Mouse (Mus musculus) forebrain, embryonic 16.5 days (tissue): ENCODE data around the gene Gpr88. TPM values are rescaled to one million over a fixed set of nuclear protein-coding genes. Genes with fewer than 3 reads are reported as not detected.

Experiments used
- ATAC-seq: fragments of 200-750 bp; cut with Nextera tagmentation; 2 replicates; pipeline ENCODE4 v1.8.0; 2017; ENCODE audit warnings: mild to moderate bottlenecking, moderate library complexity
- H3K27ac ChIP-seq: fragments of 300-500 bp; sonication (generic); 2 replicates; pipeline ENCODE4 v1.5.1; 2014; ENCODE audit warnings: low read length, control low read depth
- H3K27me3 ChIP-seq: fragments of 300-500 bp; sonication (generic); replicated peaks from 2 replicates; pipeline ENCODE4 v1.6.1; 2014; ENCODE audit warnings: low read length; ENCODE audit not compliant: control insufficient read depth, insufficient read depth
- H3K36me3 ChIP-seq: fragments of 300-500 bp; sonication (generic); 2 replicates; pipeline ENCODE4 v1.6.1; 2014; ENCODE audit not compliant: control insufficient read depth, insufficient read depth
- H3K4me1 ChIP-seq: fragments of 300-500 bp; sonication (generic); replicated peaks from 2 replicates; pipeline ENCODE4 v1.6.1; 2014; ENCODE audit warnings: low read length; ENCODE audit not compliant: control insufficient read depth, insufficient read depth
- H3K4me2 ChIP-seq: fragments of 300-500 bp; sonication (generic); 2 replicates; pipeline ENCODE4 v1.6.1; 2014; ENCODE audit warnings: mild to moderate bottlenecking, low read length, control low read depth
- H3K4me3 ChIP-seq: fragments of 300-500 bp; sonication (generic); replicated peaks from 2 replicates; pipeline ENCODE4 v1.5.1; 2014; ENCODE audit warnings: mild to moderate bottlenecking, low read length, control low read depth
- H3K9ac ChIP-seq: fragments of 300-500 bp; sonication (generic); replicated peaks from 2 replicates; pipeline ENCODE4 v1.6.1; 2014; ENCODE audit warnings: low read depth, low read length, control low read depth
- H3K9me3 ChIP-seq: fragments of 300-500 bp; sonication (generic); 2 replicates; pipeline ENCODE4 v1.6.1; 2016; ENCODE audit warnings: low read length; ENCODE audit not compliant: control insufficient read depth
- WGBS: fragments of 180-500 bp; shearing (Covaris S2); extraction: QIAGEN DNeasy Blood & Tissue Kit; methylation state at CpG from one replicate; pipeline ENCODE4 v1.1.7; 2014; 5-methylcytosine and 5-hydroxymethylcytosine counted together
- polyA plus RNA-seq: library from polyadenylated mRNA; unstranded; fragments of >200 nt; fragmentation: Nextera tagmentation; extraction: Ambion mirVana; gene quantifications from 2 replicates; pipeline ENCODE4 v1.2.1, GENCODE M21; 2015

The Gpr88 gene
- 13.1 and 17.1 TPM in 2 replicates for polyA plus RNA-seq

- Histone ChIP-seq H3K4me1 (peaks cover 26% of the 10 kb centered on the region), H3K27ac (peak within 1 kb of the TSS; percentile 82), H3K9ac (peak within 1 kb of the TSS; percentile 73), H3K27me3 (peaks cover 19% of the 10 kb centered on the region), H3K4me3 (peak within 1 kb of the TSS; percentile 66), H3K9me3 (no peaks in the 10 kb centered on the region), H3K36me3 (no peaks in the 10 kb centered on the region), H3K4me2 (peak within 1 kb of the TSS; percentile 98)
- 2% methylated on average over 9 of the region's 9 CpGs for WGBS
- peak; percentile 78 for ATAC-seq
These were observed at the start of gene Gpr88 for GRCm38 (mm10) chr3:116253077-116253531. TSS of gene Gpr88 (minus strand) at chr3:116253503.

DNA sequence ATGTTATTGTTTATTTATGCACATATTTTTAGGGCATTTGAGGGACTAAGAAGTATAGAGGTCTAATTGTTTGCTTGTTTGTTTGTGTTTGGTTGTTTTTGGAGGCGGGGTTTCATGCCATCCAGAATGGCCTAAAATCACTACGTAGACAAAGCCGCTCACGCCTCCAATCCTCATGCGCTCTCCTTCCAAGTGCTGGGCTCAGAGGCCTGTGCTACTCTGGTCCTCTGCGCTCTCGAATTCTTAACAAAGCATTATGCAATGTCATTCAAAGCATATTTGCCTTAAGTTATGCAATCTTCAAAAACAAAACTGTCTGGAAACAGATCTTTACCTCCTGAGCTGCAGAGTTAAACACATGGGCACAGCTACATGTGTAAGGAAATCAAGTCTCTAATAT, 49.3 kb upstream of the Gpr88 start:
- WGBS: over 99% methylated on average over 7 of the region's 7 CpGs
- Histone ChIP-seq H3K36me3 (no peaks in the 10 kb centered on the region), H3K9me3 (no peaks in the 10 kb centered on the region), H3K4me2 (no peak overlapping the region), H3K4me3 (no peak overlapping the region), H3K9ac (no peak overlapping the region), H3K27me3 (no peaks in the 10 kb centered on the region), H3K27ac (no peak overlapping the region), H3K4me1 (peaks cover 11% of the 10 kb centered on the region)
- ATAC-seq: no peak

DNA sequence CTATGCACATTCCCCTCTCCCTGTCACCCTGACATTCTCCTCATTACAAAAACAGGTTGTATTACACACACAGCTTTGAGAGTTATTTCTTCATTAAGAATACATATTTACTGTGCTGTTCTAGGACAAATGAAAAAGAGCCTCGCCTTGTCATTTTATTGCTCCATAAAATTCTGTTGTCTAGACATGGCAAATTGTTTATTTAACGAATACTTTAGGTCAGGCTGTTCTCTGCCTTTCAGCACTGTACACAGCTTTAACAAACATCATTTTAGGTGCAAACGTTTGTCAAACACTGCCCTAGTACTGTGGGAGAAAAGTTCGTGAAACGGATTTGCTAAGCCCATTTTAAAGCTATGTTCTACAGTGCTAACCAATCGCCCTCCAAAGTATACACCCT, 48.5 kb upstream of the Gpr88 start:
- no peak for ATAC-seq
- no peak overlapping the region for H3K27ac ChIP-seq
- no peaks in the 10 kb centered on the region for H3K27me3 ChIP-seq
- 90% methylated on average over 6 of the region's 6 CpGs for WGBS
- no peak overlapping the region for H3K4me3 ChIP-seq
- H3K9ac ChIP-seq: no peak overlapping the region
- peaks cover 11% of the 10 kb centered on the region for H3K4me1 ChIP-seq
- no peak overlapping the region for H3K4me2 ChIP-seq
- no peaks in the 10 kb centered on the region for H3K9me3 ChIP-seq
- H3K36me3 ChIP-seq: no peaks in the 10 kb centered on the region

GRCm38 (mm10) chr3:116298727-116299126, 45.4 kb upstream of the Gpr88 start:
- Histone ChIP-seq H3K4me3 (no peak overlapping the region), H3K27me3 (no peaks in the 10 kb centered on the region), H3K27ac (no peak overlapping the region), H3K36me3 (no peaks in the 10 kb centered on the region; the same call in 1 of the 2 replicates), H3K4me2 (no peak overlapping the region), H3K9ac (no peak overlapping the region), H3K4me1 (no peaks in the 10 kb centered on the region), H3K9me3 (no peaks in the 10 kb centered on the region)
- no peak for ATAC-seq
- 94% methylated on average over 10 of the region's 10 CpGs for WGBS

GRCm38 (mm10) chr3:116298003-116298402, 44.7 kb upstream of the Gpr88 start:
- Histone ChIP-seq H3K36me3 (no peaks in the 10 kb centered on the region; the same call in 1 of the 2 replicates), H3K4me3 (no peak overlapping the region), H3K4me2 (no peak overlapping the region), H3K27me3 (no peaks in the 10 kb centered on the region), H3K9ac (no peak overlapping the region), H3K9me3 (no peaks in the 10 kb centered on the region), H3K27ac (no peak overlapping the region), H3K4me1 (no peaks in the 10 kb centered on the region)
- WGBS: 92% methylated on average over 8 of the region's 8 CpGs
- no peak for ATAC-seq

- H3K27ac ChIP-seq: no peak overlapping the region
- no peaks in the 10 kb centered on the region for H3K4me1 ChIP-seq
- H3K9me3 ChIP-seq: no peaks in the 10 kb centered on the region
- no peak for ATAC-seq
- no peak overlapping the region for H3K4me3 ChIP-seq
- WGBS: 95% methylated on average over 7 of the region's 7 CpGs
- H3K27me3 ChIP-seq: no peaks in the 10 kb centered on the region
- no peak overlapping the region for H3K4me2 ChIP-seq
- H3K9ac ChIP-seq: no peak overlapping the region
- H3K36me3 ChIP-seq: no peaks in the 10 kb centered on the region; the same call in 1 of the 2 replicates
These were observed 43.9 kb upstream of the Gpr88 start for GRCm38 (mm10) chr3:116297170-116297569.

DNA sequence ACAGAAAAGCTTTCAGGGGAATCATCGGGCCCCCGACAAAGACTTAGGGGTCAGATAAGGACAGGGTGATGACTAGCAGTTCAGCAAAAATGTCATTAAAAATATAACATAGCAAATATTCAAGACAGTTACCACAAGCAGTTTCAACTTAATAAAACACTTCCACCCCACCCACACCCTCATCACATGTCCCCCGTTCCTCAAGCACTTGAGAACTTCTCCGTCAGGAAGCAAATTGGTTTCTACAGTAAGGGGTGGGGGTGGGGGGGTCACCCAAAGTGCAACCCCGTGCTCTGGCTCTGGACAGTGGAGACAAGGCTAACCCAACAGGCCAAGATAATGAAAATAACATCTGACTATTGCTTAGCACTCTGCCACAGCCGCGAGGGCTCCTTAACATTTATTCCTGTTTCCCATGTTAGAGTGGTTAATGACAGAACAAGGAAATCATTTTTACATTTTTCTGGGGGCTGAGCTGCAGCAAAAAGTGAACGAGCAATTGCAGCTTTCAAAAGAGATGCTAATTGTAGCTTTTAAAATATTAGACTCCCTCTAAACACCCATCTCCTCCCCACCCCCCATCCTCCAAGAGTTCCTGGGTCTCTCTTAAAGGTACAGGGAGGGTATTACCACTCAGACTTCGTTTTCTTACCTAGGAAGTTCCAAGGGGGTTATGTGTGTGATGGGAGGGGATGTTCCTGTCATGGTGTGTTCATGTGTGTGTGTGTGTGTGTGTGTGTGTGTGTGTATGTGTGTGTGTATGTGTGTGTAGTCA, 36.9 kb upstream of the Gpr88 start:
- Histone ChIP-seq H3K9ac (no peak overlapping the region), H3K36me3 (no peaks in the 10 kb centered on the region), H3K9me3 (no peaks in the 10 kb centered on the region), H3K4me1 (0 out of 2 replicates have a peak, but pooled peaks cover 3% of the 10 kb centered on the region), H3K27me3 (no peaks in the 10 kb centered on the region), H3K4me3 (no peak overlapping the region), H3K27ac (no peak overlapping the region), H3K4me2 (no peak overlapping the region)
- 80% methylated on average over 9 of the region's 9 CpGs for WGBS
- peak; percentile 61 for ATAC-seq

- no peak for ATAC-seq
- no peaks in the 10 kb centered on the region for H3K9me3 ChIP-seq
- no peak overlapping the region for H3K27ac ChIP-seq
- H3K4me2 ChIP-seq: no peak overlapping the region
- H3K36me3 ChIP-seq: no peaks in the 10 kb centered on the region
- H3K4me1 ChIP-seq: 0 out of 2 replicates have a peak, but pooled peaks cover 3% of the 10 kb centered on the region
- H3K27me3 ChIP-seq: no peaks in the 10 kb centered on the region
- no peak overlapping the region for H3K9ac ChIP-seq
- WGBS: 90% methylated on average over 6 of the region's 6 CpGs
- H3K4me3 ChIP-seq: no peak overlapping the region
These were observed 35.5 kb upstream of the Gpr88 start for GRCm38 (mm10) chr3:116288833-116289232.

- Histone ChIP-seq H3K9ac (no peak overlapping the region), H3K27me3 (no peaks in the 10 kb centered on the region), H3K4me2 (no peak overlapping the region), H3K4me3 (no peak overlapping the region), H3K27ac (no peak overlapping the region), H3K4me1 (no peaks in the 10 kb centered on the region), H3K36me3 (no peaks in the 10 kb centered on the region), H3K9me3 (no peaks in the 10 kb centered on the region)
- WGBS: 83% methylated on average over 4 of the region's 4 CpGs
- ATAC-seq: no peak
These were observed 31.4 kb upstream of the Gpr88 start for GRCm38 (mm10) chr3:116284735-116285134.
